Mouse (Mus musculus) testis, postnatal 10 days (tissue): ENCODE measurements around the gene Wwp2.
"Not testable (repeated sequence)": the region's sequence is repeated elsewhere in the genome, so short reads cannot be mapped to it uniquely, and the experiment has no call there.

Source experiments
- DNase-seq: peaks from one replicate; pipeline ENCODE4 v3.0.0; 2021; ENCODE audit warnings: low spot score

The Wwp2 gene

DNA sequence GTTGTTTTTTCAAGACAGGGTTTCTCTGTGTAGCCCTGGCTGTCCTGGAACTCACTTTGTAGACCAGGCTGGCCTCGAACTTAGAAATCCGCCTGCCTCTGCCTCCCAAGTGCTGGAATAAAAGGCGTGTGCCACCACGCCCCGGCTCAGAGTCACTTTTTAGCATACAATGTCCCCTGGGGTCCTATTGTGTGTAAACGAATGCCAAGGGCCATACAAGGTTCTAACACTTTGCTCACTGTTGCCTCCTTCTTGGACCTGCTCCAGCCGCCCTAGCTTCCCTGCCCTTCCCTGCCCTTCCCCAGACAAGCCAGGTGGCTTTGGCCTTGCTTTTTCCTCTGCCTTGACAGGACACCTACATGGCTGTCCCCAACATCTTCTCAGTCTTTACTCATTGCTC lies 40.6 kb downstream of the Wwp2 start:
- not testable (repeated sequence) for DNase-seq

DNA sequence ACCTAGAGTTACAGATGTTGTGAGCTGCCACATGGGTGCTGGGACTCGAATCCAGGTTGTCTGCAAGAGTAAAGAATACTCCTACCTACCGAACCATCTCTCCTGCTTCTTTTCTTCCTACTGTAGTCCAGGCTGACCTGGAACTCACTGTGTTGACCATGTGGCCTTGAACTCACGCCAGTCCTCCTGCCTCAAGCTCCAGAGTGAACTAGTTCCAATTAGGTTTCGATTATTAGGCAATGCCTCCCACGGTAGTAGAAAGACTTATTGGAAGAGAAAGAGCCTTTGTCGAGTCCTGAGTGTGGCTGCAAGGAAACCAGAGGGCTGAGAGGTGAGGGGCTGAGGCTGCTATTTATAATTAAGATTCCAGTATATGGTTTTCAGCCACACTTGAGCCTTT lies 42.6 kb downstream of the Wwp2 start:
- DNase-seq, result no peak

- DNase-seq, result no peak
Measured at GRCm38 (mm10) chr8:107480436-107480835, 44.3 kb downstream of the Wwp2 start.

- peak; percentile 66 for DNase-seq
Measured at GRCm38 (mm10) chr8:107483250-107483649, 47.1 kb downstream of the Wwp2 start.

GRCm38 (mm10) chr8:107484956-107485355 lies 48.8 kb downstream of the Wwp2 start:
- DNase-seq, result no peak

DNA sequence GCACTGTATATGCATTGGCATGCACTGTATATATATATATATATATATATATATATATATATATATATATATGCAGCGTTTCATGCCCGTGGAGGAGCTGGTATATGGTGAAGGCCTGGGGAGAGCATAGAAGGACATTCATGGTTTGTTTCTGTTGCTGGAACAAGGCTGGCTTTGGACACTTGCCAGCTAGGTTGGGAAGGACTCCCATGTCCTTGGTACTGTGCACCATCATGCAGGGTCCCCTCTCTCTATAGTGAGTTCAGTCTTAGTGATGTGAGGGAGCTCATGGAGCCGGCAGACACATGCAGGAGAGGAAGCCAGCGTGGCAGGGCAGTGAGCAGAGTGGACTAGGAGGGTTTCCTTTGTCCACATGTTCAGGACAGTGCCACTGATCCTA lies 52.4 kb downstream of the Wwp2 start:
- DNase-seq, result peak; percentile 59

- DNase-seq, result no peak
Measured at GRCm38 (mm10) chr8:107489086-107489485, 52.9 kb downstream of the Wwp2 start.

GRCm38 (mm10) chr8:107489921-107490320 lies 53.8 kb downstream of the Wwp2 start:
- DNase-seq, result no peak

DNA sequence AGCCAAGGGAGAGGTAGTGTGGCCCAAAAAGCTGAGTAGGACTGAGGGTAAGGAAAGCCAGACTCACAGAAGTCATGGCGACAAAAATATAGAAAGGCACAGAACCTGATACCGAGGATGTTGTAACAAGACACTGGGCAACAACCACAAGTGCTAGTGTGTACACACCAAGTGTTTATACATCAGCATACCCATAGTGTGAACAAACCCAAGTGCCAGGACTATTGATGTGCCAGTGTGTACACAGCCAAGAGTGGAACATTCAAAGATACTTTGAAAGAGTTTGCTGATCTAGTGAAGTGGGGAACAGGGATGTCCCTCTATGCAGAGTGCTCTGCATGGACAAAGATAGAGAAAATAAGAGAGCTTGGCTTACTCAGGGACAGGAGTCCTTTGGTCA lies 54.5 kb downstream of the Wwp2 start:
- DNase-seq, result no peak

DNA sequence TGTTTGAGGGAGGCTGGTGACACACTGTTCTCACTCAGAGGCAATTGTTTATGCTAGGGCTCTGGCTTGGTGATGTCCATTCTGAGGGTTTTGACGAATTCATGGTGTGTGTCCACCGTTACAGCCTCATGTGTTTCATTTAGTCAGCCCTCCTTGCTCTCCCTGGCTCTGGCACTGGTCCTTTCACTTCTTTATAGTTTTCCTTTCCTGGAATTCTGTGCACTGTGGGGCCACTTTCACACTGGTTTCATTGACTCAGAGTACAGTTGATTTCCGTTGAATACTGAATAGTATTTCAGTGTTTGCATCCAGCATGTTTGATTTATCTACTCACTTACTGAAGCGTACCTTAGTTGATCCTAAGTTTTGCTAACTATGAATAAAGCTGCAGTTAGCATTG lies 55.0 kb downstream of the Wwp2 start:
- no peak for DNase-seq

- DNase-seq, result no peak
Measured at GRCm38 (mm10) chr8:107491831-107492230, 55.7 kb downstream of the Wwp2 start.

GRCm38 (mm10) chr8:107492802-107493201 lies 56.6 kb downstream of the Wwp2 start:
- DNase-seq, result no peak

- no peak for DNase-seq
Measured at GRCm38 (mm10) chr8:107495425-107495824, 59.3 kb downstream of the Wwp2 start.

DNA sequence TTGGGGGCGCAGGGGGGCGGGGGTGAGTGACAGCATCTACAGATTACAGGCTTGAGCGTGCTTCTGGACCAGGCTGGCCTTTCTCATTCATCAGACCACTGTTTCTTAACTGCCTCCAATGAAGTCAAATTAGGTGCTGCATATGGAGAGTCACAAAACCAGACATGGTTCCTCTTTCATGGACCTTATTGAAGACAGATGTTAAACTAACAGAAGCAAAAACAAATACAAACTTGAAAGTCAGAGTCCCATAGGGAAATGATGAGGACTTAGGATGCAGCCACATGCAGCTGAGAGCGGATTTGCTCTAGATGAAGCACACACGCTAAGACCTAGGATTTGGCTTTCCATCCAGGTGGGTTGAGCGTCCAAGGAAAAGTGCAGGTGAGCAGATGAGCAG lies 61.5 kb downstream of the Wwp2 start:
- no peak for DNase-seq

GRCm38 (mm10) chr8:107498390-107498789 lies 62.2 kb downstream of the Wwp2 start:
- no peak for DNase-seq

GRCm38 (mm10) chr8:107498806-107499205 lies 62.6 kb downstream of the Wwp2 start:
- no peak for DNase-seq

GRCm38 (mm10) chr8:107499519-107499918 lies 63.4 kb downstream of the Wwp2 start:
- no peak for DNase-seq

GRCm38 (mm10) chr8:107502407-107502806 lies 66.2 kb downstream of the Wwp2 start:
- no peak for DNase-seq

GRCm38 (mm10) chr8:107502922-107503321 lies 66.8 kb downstream of the Wwp2 start:
- no peak for DNase-seq

GRCm38 (mm10) chr8:107503354-107503753 lies 67.2 kb downstream of the Wwp2 start:
- no peak for DNase-seq

DNA sequence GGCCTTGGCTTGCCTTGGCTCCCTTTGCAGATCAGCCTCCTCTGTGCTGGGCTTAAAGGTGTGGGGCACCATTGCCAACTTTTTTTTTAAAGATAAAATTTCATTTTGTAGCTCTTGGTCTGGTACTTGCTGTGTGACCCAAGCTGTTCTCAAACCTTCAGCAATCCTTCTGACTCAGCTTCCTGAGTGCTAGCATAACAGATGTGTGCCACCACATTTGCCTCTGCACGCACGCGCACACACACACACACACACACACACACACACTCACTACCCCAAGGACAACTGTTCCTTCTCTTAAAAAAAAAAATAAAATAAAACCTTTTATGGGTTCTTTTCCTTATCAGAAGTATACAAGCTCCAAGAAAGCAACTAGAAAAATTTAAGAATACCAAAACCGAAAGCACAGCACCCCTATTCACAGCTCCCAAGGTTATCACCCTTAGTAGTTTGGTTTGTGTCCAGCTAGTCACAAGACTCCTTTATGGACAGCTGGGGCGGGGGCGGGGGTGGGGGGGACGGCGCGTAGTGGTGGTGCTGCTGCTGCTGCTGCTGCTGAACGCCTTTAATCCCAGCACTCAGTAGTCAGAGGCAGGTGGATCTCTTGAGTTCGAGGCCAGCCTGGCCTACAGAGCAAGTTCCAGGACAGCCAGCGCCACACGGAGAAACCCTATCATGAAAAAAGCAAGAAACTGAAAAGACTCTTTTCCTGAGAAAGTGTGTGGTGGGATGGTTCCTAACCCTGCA lies 68.2 kb downstream of the Wwp2 start:
- DNase-seq, result no peak

GRCm38 (mm10) chr8:107505271-107505670 lies 69.1 kb downstream of the Wwp2 start:
- no peak for DNase-seq

DNA sequence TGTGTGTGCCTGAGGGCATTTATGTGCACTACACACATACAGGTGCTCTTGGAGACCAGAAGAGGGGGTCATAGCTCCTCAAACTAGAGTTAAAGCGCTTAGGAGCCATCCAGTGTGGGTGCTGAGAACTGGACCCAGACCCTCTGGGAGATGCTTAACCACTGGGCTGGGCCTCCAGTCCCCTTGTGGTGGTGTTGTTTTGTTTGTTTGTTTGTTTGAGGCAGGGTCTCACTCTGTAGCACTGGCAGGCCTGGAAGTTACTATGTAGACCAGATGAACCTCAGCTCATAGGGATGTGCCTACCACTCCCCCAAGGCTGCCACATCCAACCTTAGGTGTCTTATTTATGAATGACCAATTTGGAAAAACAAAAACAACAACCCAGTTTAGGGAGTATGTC lies 70.9 kb downstream of the Wwp2 start:
- DNase-seq, result no peak

- no peak for DNase-seq
Measured at GRCm38 (mm10) chr8:107510204-107510603, 74.0 kb downstream of the Wwp2 start.
